Mouse (Mus musculus): Measurements from ENCODE around the gene Olfr656.

Olfr656 gene

DNA sequence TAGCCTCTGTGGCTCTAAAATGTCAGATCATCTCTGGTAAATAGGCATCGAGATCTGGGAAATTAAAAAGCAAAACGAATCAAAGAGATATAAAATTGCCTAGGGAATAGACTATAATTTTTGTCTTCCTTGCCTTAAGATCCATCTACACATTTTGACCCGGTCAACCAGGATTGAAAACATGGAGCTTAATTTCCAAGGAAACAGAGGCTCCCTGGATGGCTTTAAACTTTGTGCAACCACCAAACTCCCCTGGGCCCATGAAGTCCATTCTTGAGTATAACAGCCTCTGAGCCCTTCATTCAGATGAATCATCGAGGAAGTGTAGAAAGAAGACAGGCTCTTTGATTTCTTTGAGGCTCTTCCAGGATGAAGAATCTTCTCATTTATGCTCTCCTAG is at the start of gene Olfr656:
Gene Olfr656 (plus strand): TSS at position 301 of the 400 bp plus-strand sequence.
- no peak for TF ChIP-seq GATA4 (IDR thresholded peaks at IDR 0.05; ENCODE audit: insufficient replicate concordance, low read length)

DNA sequence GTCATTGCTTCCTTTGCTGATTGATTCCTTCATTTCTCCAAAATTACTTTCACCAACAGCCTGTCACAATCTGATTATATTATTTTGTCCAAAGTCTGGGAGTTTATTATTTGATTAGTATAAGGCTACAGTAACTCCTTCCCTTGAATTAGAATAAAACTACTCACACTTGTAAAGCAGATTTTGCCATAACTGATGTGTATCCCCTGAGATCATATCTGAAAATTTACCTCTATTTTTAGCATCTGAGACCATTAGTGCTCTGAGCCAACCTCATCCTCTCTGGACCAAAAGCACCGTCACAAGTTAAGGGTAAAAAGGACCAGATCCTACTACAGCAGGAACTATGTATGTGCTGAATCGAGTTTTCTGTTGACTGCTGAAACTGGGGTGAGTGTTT is 36.7 kb upstream of the Olfr656 start, which contains the start of gene Olfr653:
Gene Olfr653 (plus strand): TSS at position 301 of the 400 bp plus-strand sequence.
- TF ChIP-seq GATA4 (IDR thresholded peaks at IDR 0.05; ENCODE audit: insufficient replicate concordance, low read length), result no peak

DNA sequence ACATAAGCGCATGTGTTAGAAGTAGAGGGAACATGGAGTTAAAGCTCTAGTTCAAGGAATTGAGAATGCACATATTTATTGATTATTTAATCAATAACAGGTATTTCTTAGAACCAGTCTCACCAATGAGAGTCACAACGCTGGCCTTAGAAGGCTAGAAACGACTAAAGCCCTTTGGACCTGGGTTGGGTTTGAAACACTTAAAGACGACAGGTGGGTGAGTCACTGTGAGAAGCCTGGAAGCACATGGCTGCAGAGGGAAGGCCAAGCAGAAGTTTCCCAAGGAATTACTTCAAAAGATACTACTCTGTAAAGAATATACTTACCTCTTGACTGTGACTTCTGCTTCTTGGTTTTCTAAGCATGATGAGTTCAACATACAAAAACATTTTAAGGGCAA is 32.9 kb upstream of the Olfr656 start:
- TF ChIP-seq GATA4 (IDR thresholded peaks at IDR 0.05; ENCODE audit: insufficient replicate concordance, low read length), result no peak

DNA sequence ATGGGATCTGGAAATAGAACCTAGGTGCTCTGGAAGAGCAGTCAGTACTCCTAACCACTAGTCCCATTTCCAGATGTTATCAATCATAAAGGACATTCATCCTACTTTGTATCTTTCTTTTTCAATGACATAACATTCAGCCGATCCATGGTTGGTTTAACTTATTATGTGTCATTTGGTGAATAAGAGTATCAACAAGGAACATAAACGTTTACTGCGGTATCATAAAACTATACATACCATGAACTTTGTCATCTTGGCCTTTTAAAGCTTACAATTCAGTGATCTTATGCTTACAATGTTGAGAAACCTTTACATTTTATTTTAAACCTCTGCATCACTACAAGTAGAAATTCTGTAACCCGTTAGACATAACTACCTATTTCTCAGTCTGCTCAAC is 32.3 kb upstream of the Olfr656 start:
- no peak for TF ChIP-seq GATA4 (IDR thresholded peaks at IDR 0.05; ENCODE audit: insufficient replicate concordance, low read length)

DNA sequence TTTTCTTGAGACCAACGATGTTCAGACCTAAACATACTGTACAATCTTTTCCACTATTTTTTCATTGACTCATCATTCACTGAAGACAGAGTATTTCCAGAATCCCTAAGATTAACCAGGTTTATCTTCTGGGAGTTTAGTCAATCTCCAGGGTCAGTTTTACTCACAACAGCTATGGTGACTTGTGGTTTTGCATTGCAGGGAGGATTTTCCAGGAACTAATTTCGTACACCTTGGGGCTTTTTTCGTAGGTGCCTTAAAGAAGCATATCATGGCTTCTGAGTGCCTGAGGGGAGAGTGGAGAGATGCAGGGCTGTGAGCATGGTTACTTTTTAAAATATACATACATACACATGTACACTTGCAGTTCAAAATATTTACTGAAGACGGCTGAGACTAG is 27.0 kb upstream of the Olfr656 start, which contains the start of gene Olfr654:
Gene Olfr654 (plus strand): TSS at position 301 of the 400 bp plus-strand sequence.
- TF ChIP-seq GATA4 (IDR thresholded peaks at IDR 0.05; ENCODE audit: insufficient replicate concordance, low read length), result no peak

DNA sequence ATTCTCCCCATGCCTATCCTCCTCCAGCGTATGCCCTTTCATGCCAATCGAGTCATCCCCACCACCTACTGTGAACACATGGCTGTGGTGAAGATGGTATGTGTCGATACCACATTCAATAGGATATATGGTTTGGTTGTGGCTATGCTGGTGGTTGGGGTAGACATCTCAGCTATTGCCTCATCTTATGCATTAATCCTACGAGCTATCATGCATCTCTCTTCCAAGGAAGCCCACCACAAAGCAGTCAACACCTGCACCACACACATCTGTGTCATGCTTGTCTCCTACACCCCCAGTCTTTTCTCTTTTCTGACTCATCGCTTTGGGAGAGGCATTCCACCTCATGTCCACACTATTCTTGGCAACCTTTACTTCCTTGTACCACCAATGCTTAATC is 25.5 kb upstream of the Olfr656 start:
- no peak for TF ChIP-seq GATA4 (IDR thresholded peaks at IDR 0.05; ENCODE audit: insufficient replicate concordance, low read length)

DNA sequence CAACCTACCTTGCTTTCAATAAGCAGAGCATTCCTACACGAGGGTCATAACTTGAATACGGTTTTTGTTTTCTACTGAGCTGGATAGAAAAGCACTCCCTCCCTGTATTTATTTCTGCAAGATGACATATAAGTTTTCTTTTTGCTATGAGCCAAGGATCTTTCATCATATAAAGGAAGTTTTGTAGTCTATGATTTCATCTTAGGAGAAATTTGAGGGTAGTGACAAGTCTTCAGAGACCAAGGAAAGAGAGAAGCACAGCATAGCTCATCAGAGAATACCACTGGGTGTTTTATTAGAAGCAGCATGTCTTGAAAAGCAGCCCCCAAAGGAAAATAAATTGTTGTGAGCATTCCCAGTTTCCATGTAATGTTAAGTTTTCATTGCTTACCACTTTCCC is 12.1 kb upstream of the Olfr656 start, which contains the start of gene Olfr655:
Gene Olfr655 (minus strand): TSS at position 101 of the 400 bp plus-strand sequence.
- no peak for TF ChIP-seq GATA4 (IDR thresholded peaks at IDR 0.05; ENCODE audit: insufficient replicate concordance, low read length)

DNA sequence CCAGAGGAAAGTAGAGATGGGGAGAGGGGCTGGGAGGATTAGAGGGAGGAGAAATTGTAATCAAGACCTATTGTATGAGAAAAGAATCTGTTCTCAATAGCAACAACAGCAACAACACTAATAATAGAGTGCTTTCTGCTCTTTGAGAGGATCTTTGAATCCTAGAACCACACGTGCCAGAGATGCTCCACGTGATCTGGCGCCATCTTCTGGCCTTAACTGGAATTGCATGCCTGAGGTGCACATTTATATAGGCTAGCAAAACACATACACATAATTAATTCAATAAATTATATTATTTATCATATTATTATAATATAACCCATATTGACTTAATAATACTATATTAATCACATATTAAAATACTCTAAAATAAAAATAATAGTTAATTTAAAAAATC is 10.6 kb upstream of the Olfr656 start:
- TF ChIP-seq GATA4 (IDR thresholded peaks at IDR 0.05; ENCODE audit: insufficient replicate concordance, low read length), result no peak

DNA sequence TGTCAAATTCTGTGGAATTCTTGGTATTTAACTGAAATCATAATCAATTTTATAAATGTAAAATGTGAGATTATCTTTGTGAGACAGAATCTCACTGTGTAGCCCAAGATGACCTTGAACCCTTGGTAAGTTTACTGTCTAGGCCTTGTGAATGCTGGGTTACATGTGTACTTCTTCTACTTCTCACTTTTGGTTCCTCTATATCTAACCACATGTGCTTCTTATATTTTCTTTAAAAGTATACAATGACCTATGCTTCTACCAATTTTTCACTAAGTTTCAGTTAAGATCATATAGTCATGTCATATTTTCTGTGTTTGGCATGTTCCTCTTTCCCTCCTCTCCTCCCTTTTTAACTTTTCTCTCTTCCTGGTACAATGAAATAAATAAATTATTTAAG is 9.0 kb upstream of the Olfr656 start:
- no peak for TF ChIP-seq GATA4 (IDR thresholded peaks at IDR 0.05; ENCODE audit: insufficient replicate concordance, low read length)

DNA sequence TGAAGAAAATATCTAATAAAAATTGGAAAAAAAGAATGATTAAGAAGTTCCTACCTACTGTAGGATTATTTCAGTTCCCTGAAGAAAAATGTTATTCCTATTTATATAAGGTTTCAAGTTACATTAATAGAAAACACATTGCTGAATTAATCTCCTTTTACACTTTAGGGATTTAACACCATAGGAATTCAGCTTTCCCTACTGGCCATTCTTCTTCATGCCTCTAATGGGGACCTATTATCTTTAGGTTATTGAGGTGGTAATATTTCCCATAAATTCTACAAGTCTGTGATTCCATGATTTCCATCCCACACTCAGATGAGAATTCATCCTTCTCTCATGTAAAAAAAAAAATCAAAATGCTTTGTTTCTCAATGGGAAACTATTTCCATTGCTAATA is 10.7 kb downstream of the Olfr656 start, which contains the start of gene Olfr657:
Gene Olfr657 (plus strand): TSS at position 301 of the 400 bp plus-strand sequence.
- TF ChIP-seq GATA4 (IDR thresholded peaks at IDR 0.05; ENCODE audit: insufficient replicate concordance, low read length), result no peak

DNA sequence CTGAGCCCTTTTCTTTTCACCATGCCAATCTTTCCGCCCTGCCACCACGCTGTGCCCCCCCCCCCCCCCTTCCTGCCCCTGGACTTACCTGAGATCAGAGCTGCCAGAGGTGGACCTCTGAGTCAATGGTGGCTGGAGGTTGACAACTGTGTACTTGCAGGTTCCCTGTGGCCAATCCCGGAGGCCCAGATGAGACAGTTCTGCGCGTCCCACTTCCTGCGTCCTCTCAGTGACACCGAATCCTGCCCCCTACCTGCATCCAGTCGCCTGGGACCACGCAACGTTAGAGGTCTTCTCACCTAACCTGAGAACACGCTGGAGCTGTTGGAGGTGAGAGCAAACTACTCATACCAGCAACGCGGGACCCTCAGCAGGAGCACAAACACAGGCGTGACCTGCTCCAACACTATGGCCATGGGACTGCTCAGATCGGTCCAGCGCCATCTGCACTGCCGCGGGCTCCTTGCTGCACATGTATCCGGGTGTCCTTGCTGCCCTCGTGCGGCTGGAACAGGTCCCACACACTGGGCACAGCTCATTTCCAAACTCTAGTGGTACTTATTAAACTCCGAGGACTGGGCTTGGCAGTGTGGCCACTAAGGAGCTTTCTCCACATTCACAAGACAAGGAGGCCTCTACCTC is 33.2 kb downstream of the Olfr656 start, which contains the start of gene Olfr658:
Gene Olfr658 (minus strand): TSS at position 465 of the 642 bp plus-strand sequence.
- TF ChIP-seq GATA4 (IDR thresholded peaks at IDR 0.05; ENCODE audit: insufficient replicate concordance, low read length), result no peak

DNA sequence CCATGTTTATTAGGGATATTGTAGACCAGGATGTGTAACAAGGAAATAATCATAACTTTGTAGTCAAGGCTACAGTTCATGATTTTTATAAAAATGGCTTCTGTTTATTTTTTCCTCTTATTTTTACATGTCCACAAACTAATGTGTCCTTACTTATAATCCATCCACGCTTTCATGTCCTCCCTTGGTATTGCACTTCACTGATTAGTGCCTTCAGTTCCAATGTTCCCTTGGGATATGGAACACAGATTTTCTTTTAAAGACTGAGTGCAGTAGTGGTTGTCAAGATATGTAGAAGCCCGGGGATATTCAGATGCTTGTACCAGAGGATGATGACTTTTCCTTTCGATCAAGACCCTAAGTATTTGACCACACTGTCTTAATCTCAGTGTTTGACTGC is 52.7 kb downstream of the Olfr656 start, which contains the start of gene Olfr659:
Gene Olfr659 (plus strand): TSS at position 301 of the 400 bp plus-strand sequence.
- TF ChIP-seq GATA4 (IDR thresholded peaks at IDR 0.05; ENCODE audit: insufficient replicate concordance, low read length), result no peak
